Mouse (Mus musculus) naive thymus-derived CD4-positive, alpha-beta T cell, adult 2 months (primary cell): Measurements from ENCODE around the gene Lamtor2.

ENCODE experiments used
- DNase-seq: peaks from one replicate; pipeline ENCODE4 v3.0.0-alpha.2; 2011; ENCODE audit warnings: low read depth

The Lamtor2 gene

DNA sequence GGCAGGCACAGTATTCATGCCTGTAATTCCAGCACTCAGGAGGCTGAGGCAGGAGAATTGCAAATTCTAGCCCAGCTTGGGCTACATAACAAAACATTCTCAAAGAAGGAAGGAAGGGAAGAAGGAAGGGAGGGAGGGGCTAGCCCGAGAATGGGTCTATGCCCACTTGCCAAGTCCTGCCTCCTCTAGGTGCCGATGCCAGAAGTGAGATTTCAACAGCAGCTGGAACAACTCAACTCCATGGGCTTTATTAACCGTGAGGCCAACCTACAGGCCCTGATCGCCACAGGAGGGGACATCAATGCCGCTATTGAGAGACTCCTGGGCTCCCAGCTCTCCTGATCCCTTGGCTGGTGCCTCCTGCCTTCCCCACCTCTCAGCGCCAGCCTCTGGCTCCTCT is 15.0 kb upstream of the Lamtor2 start:
- DNase-seq = no peak

DNA sequence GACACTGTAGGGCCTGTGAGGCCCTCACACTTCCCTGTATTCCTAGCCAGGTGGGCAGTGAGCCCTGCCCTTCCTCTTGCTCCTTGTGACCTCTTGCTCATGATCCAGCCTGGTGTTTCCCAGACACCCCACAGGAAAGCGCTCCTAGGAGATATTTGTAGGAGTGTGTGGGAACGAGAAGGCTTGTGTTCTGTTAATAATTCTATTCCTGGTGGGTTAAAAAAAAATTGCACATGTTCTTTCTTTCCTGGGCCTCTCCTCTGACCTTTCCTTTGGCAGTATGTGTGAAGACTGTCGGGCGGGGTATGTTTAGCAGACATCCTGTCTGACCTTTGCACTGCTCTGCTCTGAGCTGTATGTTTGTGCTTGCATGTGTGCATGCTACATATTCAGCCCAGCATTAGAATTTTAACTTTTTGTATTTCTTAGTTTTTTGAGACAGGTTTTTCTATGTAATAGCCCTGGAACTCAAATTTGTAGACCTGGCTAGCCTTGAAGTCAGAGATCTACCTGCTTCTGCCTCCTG is 13.7 kb upstream of the Lamtor2 start:
- DNase-seq = no peak

DNA sequence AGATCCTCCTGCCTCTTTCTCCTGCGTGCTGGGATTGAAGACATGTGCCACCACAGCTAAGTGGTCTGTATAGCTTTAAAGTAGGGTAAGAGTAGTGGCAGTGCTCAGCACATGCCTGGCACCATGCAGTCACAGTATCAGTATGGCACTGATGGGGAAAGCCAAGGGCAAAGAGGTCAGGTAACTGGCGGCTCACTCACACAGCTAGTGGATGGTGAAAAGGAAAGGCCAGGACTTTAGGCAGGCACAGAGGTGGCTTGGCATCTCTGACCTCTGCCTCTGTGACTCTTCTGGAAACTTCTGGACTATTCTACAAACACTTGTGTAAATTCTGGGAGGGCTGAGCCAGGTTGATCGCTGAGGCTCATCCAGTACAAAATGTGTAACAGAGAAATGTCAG is 13.2 kb upstream of the Lamtor2 start:
- DNase-seq = no peak

DNA sequence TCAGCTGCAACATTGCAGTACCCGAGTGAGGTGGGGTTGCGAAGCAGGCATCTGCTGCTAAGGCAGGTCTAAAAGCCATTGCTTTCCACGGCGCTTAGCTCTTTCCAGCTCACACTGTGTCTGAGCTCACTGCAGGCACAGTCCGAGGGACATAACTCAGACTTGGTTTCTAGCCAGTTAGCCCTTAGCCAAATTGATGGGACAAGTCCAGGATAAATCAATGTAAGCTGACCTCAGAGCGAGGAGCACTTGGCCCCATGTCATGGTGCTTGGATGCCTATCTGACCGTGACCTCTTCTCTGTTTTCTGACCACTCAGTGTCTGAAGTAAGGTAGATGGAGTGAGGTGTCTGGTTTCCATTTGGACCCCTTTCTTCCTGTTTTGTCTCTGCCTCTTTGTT is 11.1 kb upstream of the Lamtor2 start:
- no peak for DNase-seq

DNA sequence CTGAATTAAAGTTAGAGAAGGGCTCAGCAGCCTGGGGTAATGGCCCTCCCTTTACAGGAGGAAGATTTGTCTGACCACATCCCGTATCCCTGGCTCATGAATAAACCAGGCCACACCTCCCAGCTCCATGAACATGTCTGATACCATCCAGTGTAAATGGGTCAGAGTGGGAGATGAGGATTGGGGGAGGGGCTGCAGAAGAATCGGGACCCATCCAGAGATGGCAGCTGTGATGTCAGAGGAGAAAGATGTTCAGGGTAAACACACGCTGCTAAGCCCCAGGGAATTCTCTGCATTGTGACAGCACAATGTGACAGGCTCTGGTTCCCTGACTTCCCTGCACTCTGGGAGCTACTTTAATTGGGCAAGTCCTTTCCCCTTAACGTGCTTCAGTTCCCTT is 10.6 kb upstream of the Lamtor2 start:
- DNase-seq = no peak

DNA sequence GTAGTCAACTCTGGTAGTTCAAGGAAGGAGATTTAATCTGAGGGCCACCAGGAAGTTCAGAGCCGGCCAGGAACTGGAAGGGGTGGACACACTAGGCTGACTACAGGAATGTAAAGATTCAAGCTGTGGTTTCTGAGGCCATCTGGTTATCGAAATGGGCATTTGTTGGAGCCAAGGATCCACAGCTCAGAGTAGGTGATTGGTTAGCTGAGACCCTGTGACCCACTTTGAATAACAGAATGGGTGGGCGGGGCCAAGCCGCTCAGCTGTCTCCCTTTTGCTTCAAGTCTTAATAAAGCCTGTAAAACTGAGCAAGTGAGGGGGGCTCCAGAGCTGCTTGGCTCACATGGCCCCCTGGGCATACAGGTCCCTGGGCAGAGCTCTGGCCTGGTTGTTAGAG is 9.1 kb upstream of the Lamtor2 start:
- no peak for DNase-seq

DNA sequence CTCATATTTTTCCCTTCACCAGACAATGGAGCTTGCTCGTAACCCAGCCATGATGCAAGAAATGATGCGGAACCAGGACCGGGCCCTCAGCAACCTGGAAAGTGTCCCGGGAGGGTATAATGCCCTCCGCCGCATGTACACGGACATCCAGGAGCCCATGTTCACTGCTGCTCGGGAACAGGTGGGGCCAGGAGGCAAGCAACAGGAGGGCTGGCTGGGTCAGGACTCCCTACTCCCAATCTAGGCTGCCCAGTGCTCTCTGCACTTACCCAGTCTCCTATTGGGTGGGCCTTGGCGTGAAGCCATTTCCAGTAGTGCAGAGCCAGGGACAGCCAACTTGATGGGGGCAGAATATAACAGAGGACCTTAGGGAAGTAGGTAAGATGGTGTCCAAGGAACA is 6.7 kb upstream of the Lamtor2 start:
- DNase-seq = no peak

DNA sequence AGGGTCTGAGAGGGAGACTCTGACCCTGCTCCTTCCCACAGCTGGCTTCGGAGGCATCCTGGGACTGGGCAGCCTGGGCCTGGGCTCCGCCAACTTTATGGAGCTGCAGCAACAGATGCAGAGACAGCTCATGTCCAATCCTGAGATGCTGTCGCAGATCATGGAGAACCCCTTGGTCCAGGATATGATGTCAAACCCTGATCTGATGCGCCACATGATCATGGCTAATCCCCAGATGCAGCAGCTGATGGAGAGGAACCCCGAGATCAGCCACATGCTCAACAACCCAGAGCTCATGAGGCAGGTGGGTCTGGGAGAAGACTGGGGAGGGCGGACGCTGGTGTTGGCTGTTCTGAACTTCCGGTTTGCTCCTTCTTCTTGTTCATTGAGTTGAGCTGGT is 3.7 kb upstream of the Lamtor2 start:
- no peak for DNase-seq

DNA sequence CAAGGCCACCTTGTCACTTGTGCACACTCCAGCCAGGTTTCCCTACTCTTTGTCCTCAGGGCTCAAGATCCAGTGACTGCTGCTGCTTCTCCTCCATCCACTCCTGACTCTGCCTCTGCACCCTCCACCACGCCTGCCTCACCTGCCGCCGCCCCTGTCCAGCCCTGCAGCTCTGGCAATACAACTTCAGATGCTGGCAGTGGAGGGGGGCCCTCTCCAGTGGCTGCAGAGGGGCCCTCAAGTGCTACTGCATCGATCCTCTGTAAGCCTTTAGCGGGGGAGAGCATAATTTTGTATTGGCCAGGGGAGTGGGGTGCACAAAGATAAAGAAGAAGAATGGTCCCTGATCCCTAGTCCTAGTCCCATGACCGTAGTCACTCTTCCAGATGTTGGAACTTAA is 2.9 kb upstream of the Lamtor2 start:
- no peak for DNase-seq

DNA sequence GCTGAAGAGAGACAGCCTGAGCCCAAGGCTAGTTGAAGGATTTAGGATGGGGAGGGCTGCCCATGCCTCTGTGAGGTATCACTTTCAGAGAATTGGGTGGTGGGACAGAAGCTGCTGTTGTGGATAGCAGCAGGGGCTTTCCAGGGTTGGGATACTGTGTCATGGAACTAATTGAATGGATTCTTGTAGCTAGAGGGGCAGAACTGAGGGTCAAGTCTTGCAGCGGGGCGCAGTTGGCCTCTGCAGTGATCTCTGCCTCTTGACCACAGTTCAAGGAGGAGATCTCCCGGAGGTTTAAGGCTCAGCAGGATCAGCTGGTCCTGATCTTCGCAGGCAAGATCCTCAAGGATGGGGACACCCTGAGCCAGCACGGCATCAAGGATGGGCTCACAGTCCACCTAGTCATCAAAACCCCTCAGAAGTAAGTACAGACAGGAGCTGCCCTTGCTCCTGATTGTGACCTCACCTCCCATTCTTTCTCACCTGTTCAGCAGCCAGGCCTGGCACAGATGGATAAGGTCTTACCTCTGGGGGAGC is 2.3 kb upstream of the Lamtor2 start:
- DNase-seq = no peak

DNA sequence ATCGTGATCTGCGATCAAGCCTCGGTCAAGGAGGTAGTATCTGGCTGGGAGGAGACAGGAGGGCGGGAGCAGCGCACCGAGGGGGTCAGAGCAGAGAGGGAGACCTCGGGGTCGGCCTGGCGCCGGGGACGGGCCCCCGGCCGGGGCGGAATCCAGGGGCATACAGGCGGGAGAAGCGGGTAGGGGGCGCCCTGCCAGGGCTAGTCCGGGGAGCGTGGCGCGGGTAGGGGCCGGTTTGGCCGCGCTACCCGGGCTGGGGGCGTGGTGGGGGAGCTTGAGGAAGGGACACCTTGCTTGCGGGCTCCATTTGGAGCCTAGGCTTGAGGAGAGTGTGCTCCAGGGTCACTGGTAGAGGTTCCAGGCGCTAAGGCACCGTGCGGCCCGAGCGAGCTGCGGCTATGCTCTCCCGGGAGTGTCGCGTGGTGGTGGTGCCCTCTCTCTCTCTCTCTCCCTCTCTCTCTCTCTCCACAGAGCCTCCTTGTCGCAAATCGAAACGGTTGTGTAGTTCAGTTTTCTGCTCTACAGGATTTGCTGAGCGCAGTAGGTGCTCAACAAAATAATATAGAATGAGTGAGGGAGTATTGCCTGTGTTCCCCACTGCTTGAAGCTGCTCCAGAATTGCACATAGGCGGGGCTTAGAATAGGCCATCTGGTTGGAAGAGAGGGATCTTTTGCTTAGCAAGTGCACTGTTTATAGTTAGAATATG is 1.2 kb upstream of the Lamtor2 start:
- peak; percentile 72 for DNase-seq

DNA sequence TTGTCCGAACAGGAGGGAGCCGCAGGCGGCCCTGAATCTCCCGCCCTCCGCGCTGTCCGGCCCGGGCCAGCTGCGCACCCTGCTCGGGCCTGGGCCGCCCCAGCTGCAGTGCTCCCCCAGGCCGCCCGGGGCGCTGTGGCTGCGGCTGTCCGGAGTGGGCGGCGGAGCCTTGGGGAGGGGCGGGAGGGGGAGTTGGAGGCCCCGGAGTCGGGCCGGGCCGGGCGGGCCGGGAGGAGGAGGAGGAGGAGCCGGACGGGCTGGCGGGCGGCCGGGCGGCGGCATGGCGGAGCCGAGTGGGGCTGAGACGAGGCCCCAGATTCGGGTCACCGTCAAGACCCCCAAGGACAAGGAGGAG is 628 bp upstream of the Lamtor2 start, which contains the start of gene Ubqln4:
TSS of gene Ubqln4 (plus strand) at position 234 of the 355 bp plus-strand sequence.
- DNase-seq = peak; percentile 90

DNA sequence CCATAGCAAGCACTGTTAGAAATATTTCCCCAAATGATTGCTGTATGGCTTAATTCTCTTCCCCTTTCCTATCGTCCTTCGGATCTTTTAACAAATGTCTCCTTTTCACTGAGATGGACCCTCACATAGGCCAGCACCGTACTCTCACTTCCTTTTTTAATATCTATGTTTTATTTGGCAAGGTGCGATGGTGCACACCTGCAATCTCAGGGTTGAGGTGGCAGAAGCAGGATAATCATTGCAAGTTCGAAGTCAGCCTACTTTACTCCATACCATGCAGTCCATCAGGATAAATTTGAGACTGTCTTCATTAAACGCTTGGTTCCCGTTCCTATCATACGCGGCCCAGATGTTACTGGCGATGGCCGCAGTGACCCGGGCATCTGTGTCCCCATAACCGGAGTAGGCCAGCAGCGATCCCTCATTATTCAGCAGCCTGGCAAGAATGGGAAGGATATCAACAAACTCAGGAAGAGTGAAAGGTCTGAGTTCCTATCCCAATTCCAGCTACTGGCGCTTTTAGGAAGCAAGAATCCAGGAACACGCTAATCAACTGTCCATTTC is 710 bp downstream of the Lamtor2 start:
- no peak for DNase-seq

DNA sequence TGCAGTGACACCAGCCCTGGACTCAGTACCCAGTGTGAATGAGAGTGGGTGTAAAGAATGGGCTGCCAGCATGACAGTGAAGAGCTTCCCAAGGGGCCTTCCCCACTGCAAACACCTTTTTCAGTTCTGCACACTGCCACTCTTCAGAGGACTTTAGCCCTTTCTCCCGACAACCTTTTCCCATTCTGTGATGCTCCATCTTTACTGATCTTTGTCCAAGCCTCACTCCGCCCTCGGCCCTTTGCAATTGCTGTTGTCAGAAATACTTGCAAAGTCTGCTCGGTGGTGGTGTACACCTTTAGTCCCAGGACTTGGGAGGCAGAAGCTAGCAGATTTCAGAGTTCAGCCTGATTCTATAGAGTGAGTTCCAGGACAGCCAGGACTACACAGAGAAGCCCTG is 1.3 kb downstream of the Lamtor2 start:
- no peak for DNase-seq

DNA sequence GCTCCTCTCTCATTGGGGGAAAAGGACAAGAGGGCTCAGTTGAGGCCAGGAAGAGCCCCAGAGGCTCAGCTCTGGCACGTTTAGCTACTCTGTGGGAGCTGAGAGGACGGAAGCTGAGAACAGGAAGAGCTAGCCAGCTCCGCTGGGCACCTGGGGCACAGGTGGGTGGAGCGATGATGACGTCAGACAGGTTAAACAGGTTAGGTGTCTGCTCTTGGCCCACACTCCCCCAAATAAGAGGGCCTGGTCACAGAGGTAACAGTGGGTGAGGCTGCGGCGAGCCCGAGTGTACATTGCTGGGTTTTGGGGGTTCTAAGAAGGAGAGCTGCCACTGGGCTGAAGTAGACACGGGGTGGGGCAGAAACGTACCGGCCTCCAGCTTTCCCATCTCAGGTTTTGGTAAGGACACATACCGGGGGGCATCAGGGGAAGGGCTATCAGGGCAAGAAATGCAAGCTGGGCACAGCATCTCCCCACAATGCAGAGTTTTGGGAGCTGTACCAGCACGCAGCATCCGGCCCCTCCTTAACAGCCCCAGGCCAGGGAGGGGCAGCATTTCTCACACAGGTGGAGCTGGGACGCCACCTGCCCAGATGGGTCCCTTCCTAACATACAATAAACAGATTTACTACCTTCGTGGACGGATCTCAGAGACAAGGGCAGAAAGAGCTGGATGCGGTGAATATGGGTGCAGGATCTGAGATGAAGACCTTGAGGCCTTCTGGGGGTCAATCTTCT is 4.5 kb downstream of the Lamtor2 start, which contains the start of gene Rab25:
TSS of gene Rab25 (minus strand) at position 121 of the 738 bp plus-strand sequence.
- DNase-seq = no peak

DNA sequence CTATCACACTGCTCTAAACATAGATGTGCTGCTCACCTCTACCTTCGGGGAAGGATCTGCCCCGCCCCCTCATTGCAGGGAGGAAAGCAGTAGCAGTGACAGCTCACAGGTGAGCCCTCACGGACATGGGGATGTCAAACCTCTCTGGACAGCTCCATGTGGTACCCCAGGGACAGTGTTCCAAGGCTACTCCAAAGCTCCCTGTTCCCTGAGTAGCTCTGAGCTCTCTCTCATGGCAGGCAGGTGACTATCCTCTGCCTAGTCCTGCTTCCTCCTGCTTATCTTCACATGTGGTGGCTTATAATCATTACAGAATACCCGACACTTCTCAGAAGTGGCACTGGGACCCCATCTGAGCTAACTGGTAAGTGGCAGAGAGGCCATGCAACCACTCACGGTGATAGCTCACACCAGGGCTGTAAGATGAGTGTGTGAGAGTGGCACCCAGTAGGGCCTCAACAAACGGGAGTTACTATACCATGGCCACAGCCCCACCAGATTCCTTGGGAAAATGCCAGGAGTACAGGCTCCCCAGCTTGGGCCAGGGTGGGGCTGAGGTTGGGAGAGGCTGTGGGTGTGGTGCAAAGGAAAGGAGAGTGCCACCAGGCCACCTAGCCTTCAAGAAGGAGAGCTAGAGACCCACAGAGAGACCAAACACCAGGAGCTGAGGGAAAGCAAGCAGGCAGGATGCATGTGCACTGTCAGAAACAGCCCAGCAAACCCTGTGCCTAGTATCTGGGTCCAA is 6.0 kb downstream of the Lamtor2 start:
- no peak for DNase-seq

DNA sequence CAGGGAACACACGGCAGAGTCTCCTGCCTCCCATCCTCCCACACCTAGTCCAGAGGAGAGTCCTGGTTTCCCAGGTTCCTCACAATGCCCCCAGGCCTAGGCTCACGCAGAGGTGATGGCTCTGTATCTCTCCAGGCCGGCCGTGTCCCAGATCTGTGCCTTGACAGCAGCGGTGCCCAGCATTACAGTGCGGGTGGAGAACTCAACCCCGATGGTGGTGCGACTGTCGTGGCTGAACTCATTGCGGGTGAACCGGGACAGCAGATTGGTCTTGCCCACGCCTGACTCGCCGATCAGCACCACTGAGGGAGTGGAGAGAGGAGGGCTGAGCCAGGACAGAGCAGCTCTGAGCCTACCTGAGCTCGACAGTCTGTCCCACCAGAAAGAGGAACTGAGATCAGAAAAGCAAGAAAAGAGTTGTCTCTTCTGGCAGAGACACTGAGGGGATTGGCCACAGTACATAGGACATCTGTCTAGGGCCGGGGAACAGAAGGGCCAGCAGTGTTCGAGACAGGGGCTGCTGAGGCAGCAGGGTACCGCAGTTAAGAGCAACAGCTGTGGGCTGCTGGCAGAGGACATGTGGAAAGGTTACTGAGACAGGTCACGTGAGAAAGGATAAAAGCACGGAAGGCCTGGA is 7.8 kb downstream of the Lamtor2 start:
- DNase-seq = no peak

DNA sequence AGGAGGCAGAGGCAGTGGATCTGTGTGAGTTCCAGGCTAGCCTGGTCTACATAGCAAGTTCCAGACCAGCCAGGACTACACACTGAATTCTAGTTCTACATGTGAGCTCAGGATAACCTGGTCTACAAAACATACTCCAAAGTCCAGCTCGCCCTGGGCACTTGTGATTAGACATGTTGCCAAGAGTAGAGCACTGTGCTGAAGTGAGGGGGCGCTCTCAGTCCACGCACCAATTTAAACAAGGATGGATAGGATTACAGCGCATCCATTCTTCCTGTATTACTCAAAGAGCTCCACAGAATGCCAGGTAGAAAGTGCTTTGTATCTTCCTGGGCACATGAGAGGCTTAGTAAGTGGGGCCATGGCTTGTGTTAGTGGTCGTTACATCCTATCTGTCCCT is 8.4 kb downstream of the Lamtor2 start:
- DNase-seq = no peak

DNA sequence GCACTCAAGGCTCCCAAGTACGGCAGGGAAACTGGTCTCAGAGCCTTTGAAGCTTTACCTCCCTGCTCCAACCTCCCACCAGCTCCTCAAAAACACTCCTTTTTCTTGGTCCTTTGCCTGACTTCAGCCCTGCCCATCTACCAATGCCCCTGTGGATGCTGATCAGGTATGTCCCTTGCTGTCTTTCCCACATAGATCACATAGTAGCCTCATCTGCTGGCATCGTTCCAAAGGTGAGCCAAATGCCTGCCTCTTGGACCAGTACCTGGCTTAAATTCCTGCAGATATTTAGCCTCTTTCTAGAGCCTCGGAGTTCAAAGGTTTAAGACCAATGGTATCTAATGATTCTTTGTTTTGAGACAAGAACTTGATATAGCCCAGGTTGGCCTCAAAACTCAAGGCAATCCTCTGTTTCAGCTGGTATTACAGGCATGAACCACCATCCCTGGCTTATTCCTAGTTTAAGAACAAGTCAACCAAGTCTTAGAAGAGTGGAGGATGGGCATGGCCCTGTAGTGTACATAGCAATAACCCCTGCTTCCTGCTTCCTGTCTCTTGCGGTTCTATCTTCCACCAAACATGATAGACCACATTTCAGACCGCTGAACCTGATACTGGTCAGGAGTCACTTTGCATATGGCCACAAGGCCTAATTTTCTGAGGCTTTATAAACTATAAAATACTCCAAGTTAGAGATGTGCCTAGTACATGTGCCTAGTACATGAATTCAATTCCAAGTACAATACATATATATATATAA is 9.0 kb downstream of the Lamtor2 start:
- peak; percentile 36 for DNase-seq

DNA sequence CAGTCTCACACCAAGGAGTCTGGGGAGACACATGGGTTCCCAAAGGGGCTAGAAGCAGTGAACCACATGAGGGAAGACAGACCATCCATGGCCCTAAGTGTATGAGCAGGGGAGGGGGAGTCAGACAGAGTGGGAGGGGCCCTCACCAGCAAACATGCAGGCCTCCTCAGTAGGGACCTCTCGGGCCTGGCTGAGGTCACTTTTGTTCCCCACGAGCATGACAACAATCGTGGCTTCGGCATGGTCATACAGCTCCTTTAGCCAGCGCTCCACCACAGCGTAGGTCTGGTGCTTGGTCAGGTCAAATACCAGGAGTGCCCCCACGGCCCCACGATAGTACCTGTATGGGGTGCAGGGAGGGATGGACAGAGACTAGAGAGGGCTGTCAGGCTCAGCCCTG is 9.7 kb downstream of the Lamtor2 start:
- no peak for DNase-seq

DNA sequence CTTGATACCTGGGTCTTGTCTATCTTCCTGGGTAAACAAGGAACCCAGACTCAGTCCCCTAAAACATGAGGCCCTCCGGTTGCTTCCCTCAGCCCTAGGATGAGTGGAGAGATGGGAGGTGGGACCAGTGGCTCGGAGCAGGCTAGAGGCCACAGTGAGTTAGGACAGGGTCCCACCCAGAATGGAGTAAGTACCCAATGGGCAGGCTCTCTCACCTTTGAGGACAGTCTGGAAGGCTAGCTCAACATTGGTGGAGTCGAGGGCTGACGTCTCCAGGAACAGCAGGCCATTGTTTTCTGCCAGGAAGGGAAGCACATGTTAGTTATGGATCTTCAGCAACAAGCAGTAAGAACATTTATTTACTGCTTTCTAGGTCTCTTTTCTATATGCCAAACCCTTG is 10.4 kb downstream of the Lamtor2 start:
- no peak for DNase-seq
